Mouse (Mus musculus): ENCODE measurements around the gene Insl6. TPM values are rescaled to one million over a fixed set of nuclear protein-coding genes. Genes with fewer than 3 reads are reported as not detected.

Gene Insl6
- polyA plus RNA-seq, 1 experiment, result 6.8 TPM

- H3K4me1 ChIP-seq (ENCODE audit: control insufficient read depth, insufficient read depth, insufficient read length, low read length), result peaks cover 2% of the 10 kb centered on the region; the same call in 1 of the 2 replicates
- no peak within 1 kb of the TSS for H3K27ac ChIP-seq (ENCODE audit: insufficient read depth, low read depth, low read length)
- H3K36me3 ChIP-seq (ENCODE audit: control insufficient read depth, insufficient read depth, low read length), result no peaks in the 10 kb centered on the region
- WGBS, result 6% methylated on average over 23 of the region's 23 CpGs
- no peak for TF ChIP-seq CTCF (IDR thresholded peaks at IDR 0.05; ENCODE audit: extremely low read depth, insufficient read length, insufficient replicate concordance, low read depth, low read length)
- TF ChIP-seq POLR2A (IDR thresholded peaks at IDR 0.05; ENCODE audit: low read depth, low read length), result no peak
- peak within 1 kb of the TSS; percentile 46 for H3K4me3 ChIP-seq (ENCODE audit: low read depth, low read length)
- H3K27me3 ChIP-seq (ENCODE audit: control insufficient read depth, insufficient read depth, low read length), result peaks cover 11% of the 10 kb centered on the region
Observed at GRCm38 (mm10) chr19:29334068-29334745, 9.1 kb upstream of the Insl6 start, which contains the start of gene Rln1. Rln1 (minus strand) TSS chr19:29334670.

GRCm38 (mm10) chr19:29326822-29327552 is 1.8 kb upstream of the Insl6 start:
- H3K36me3 ChIP-seq (ENCODE audit: control insufficient read depth, insufficient read depth, low read length), result no peaks in the 10 kb centered on the region
- 83% methylated on average over 13 of the region's 13 CpGs for WGBS
- H3K4me1 ChIP-seq (ENCODE audit: control insufficient read depth, insufficient read depth, insufficient read length, low read length), result peaks cover 6% of the 10 kb centered on the region; the same call in 1 of the 2 replicates
- H3K4me3 ChIP-seq (ENCODE audit: low read depth, low read length), result no peak overlapping the region
- no peak overlapping the region for H3K27ac ChIP-seq (ENCODE audit: insufficient read depth, low read depth, low read length)
- H3K27me3 ChIP-seq (ENCODE audit: control insufficient read depth, insufficient read depth, low read length), result no peaks in the 10 kb centered on the region; the same call in 1 of the 2 replicates
- TF ChIP-seq CTCF (IDR thresholded peaks at IDR 0.05; ENCODE audit: extremely low read depth, insufficient read length, insufficient replicate concordance, low read depth, low read length) (no peak), POLR2A (IDR thresholded peaks at IDR 0.05; ENCODE audit: low read depth, low read length) (no peak)

GRCm38 (mm10) chr19:29326396-29326795 is 1.2 kb upstream of the Insl6 start:
- Histone ChIP-seq H3K27ac (ENCODE audit: insufficient read depth, low read depth, low read length) (no peak overlapping the region), H3K27me3 (ENCODE audit: control insufficient read depth, insufficient read depth, low read length) (no peaks in the 10 kb centered on the region), H3K4me3 (ENCODE audit: low read depth, low read length) (no peak overlapping the region), H3K4me1 (ENCODE audit: control insufficient read depth, insufficient read depth, insufficient read length, low read length) (peaks cover 6% of the 10 kb centered on the region; the same call in 1 of the 2 replicates), H3K36me3 (ENCODE audit: control insufficient read depth, insufficient read depth, low read length) (no peaks in the 10 kb centered on the region)
- TF ChIP-seq CTCF (IDR thresholded peaks at IDR 0.05; ENCODE audit: extremely low read depth, insufficient read length, insufficient replicate concordance, low read depth, low read length), result no peak
- TF ChIP-seq POLR2A (IDR thresholded peaks at IDR 0.05; ENCODE audit: low read depth, low read length), result no peak
- WGBS, result 90% methylated on average over 4 of the region's 4 CpGs

- Histone ChIP-seq H3K4me1 (ENCODE audit: control insufficient read depth, insufficient read depth, insufficient read length, low read length) (peaks cover 6% of the 10 kb centered on the region; the same call in 1 of the 2 replicates), H3K27ac (ENCODE audit: insufficient read depth, low read depth, low read length) (no peak overlapping the region), H3K27me3 (ENCODE audit: control insufficient read depth, insufficient read depth, low read length) (no peaks in the 10 kb centered on the region), H3K36me3 (ENCODE audit: control insufficient read depth, insufficient read depth, low read length) (no peaks in the 10 kb centered on the region), H3K4me3 (ENCODE audit: low read depth, low read length) (no peak overlapping the region)
- TF ChIP-seq CTCF (IDR thresholded peaks at IDR 0.05; ENCODE audit: extremely low read depth, insufficient read length, insufficient replicate concordance, low read depth, low read length), result no peak
- no peak for TF ChIP-seq POLR2A (IDR thresholded peaks at IDR 0.05; ENCODE audit: low read depth, low read length)
- WGBS, result 55% methylated on average over 9 of the region's 9 CpGs
Observed at GRCm38 (mm10) chr19:29325852-29326180, 660 bp upstream of the Insl6 start.

- Histone ChIP-seq H3K4me3 (ENCODE audit: low read depth, low read length) (peak overlapping the region; percentile 62), H3K4me1 (ENCODE audit: control insufficient read depth, insufficient read depth, insufficient read length, low read length) (peaks cover 6% of the 10 kb centered on the region; the same call in 1 of the 2 replicates), H3K36me3 (ENCODE audit: control insufficient read depth, insufficient read depth, low read length) (0 out of 2 replicates have a peak, but pooled peaks cover 2% of the 10 kb centered on the region), H3K27ac (ENCODE audit: insufficient read depth, low read depth, low read length) (0 out of 2 replicates have a peak overlapping the region, but pooled peaks have one; percentile 42), H3K27me3 (ENCODE audit: control insufficient read depth, insufficient read depth, low read length) (no peaks in the 10 kb centered on the region)
- WGBS, result 20% methylated on average over 8 of the region's 8 CpGs
- TF ChIP-seq CTCF (IDR thresholded peaks at IDR 0.05; ENCODE audit: extremely low read depth, insufficient read length, insufficient replicate concordance, low read depth, low read length) (no peak), POLR2A (IDR thresholded peaks at IDR 0.05; ENCODE audit: low read depth, low read length) (no peak)
Observed at GRCm38 (mm10) chr19:29323416-29324049, 1.6 kb downstream of the Insl6 start.

- peaks cover 40% of the 10 kb centered on the region for H3K36me3 ChIP-seq (ENCODE audit: control insufficient read depth, insufficient read depth, low read length)
- TF ChIP-seq CTCF (IDR thresholded peaks at IDR 0.05; ENCODE audit: extremely low read depth, insufficient read length, insufficient replicate concordance, low read depth, low read length) (no peak), POLR2A (IDR thresholded peaks at IDR 0.05; ENCODE audit: low read depth, low read length) (no peak)
- no peak overlapping the region for H3K4me3 ChIP-seq (ENCODE audit: low read depth, low read length)
- H3K4me1 ChIP-seq (ENCODE audit: control insufficient read depth, insufficient read depth, insufficient read length, low read length), result no peaks in the 10 kb centered on the region
- no peaks in the 10 kb centered on the region for H3K27me3 ChIP-seq (ENCODE audit: control insufficient read depth, insufficient read depth, low read length)
- H3K27ac ChIP-seq (ENCODE audit: insufficient read depth, low read depth, low read length), result no peak overlapping the region
- WGBS, result 79% methylated on average over 7 of the region's 7 CpGs
Observed at GRCm38 (mm10) chr19:29312661-29313060, 12.5 kb downstream of the Insl6 start.

- TF ChIP-seq POLR2A (IDR thresholded peaks at IDR 0.05; ENCODE audit: low read depth, low read length) (no peak), CTCF (IDR thresholded peaks at IDR 0.05; ENCODE audit: extremely low read depth, insufficient read length, insufficient replicate concordance, low read depth, low read length) (no peak)
- Histone ChIP-seq H3K4me1 (ENCODE audit: control insufficient read depth, insufficient read depth, insufficient read length, low read length) (no peaks in the 10 kb centered on the region), H3K27ac (ENCODE audit: insufficient read depth, low read depth, low read length) (no peak overlapping the region), H3K36me3 (ENCODE audit: control insufficient read depth, insufficient read depth, low read length) (peaks cover 46% of the 10 kb centered on the region), H3K27me3 (ENCODE audit: control insufficient read depth, insufficient read depth, low read length) (no peaks in the 10 kb centered on the region), H3K4me3 (ENCODE audit: low read depth, low read length) (no peak overlapping the region)
- 96% methylated on average over 8 of the region's 8 CpGs for WGBS
Observed at GRCm38 (mm10) chr19:29311791-29312190, 13.4 kb downstream of the Insl6 start.
